Mouse (Mus musculus) right cerebral cortex, postnatal 14 days (tissue): Measurements from ENCODE around the gene Smoc1.

Source experiments
- DNase-seq: peaks from one replicate; pipeline ENCODE4 v3.0.0; 2022

Gene Smoc1

GRCm38 (mm10) chr12:81026277-81026994, at the start of gene Smoc1:
TSS of gene Smoc1 (plus strand) at chr12:81026808.
- DNase-seq: peak; percentile 73

GRCm38 (mm10) chr12:80982326-80982725, 44.3 kb upstream of the Smoc1 start:
- DNase-seq: peak; percentile 62

- DNase-seq: no peak
Measured at GRCm38 (mm10) chr12:80983695-80984094, 42.9 kb upstream of the Smoc1 start.

DNA sequence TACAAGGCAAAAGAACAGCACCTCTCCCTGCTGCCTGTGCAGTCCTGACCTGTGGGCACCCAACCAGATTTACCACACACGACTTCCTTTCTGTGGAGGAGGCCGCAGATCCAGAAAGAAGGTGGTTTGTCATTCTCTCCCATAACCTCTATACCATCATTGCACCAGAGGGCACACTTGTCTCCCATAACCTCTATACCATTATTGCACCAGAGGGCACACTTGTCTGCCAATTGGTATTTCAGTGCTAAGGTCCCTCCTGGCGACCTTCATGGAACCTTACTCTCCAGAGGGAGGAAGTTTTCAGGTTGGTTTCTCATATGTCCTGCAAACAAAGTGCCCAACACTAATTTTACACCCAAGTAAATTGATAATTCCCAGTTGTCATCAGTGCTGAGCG, 40.0 kb upstream of the Smoc1 start:
- no peak for DNase-seq

GRCm38 (mm10) chr12:80988286-80988685, 38.3 kb upstream of the Smoc1 start:
- DNase-seq: no peak

- DNase-seq: no peak
Measured at GRCm38 (mm10) chr12:80990901-80991445, 35.6 kb upstream of the Smoc1 start.

GRCm38 (mm10) chr12:80991806-80992205, 34.8 kb upstream of the Smoc1 start:
- no peak for DNase-seq

DNA sequence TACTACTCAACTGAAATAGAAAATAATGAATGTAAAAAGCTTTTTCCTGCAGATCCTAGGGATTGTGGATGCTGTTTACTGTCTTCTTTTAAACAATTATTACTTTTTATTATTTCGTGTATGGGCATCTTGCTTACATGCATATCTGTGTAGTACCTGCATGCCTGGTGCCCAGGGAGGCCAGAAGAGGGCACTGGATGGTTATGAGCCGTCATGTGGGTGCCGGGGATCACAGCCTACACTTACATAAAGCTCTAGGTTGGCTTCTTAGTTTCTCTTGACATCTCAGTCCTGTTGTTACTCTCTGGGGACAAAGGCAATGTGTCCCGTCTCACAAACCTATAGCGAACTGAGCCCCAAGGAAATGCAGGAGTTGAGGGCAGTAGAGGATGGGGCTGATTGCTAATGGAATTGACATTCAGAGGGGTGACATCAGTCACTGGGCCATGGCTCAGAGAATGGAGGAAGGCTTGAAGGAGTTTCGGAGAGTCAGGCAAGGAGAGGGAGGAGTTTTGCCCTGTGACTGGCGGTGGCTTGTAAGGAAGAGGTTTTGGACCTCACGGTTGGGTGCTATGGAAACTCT, 34.0 kb upstream of the Smoc1 start:
- no peak for DNase-seq

DNA sequence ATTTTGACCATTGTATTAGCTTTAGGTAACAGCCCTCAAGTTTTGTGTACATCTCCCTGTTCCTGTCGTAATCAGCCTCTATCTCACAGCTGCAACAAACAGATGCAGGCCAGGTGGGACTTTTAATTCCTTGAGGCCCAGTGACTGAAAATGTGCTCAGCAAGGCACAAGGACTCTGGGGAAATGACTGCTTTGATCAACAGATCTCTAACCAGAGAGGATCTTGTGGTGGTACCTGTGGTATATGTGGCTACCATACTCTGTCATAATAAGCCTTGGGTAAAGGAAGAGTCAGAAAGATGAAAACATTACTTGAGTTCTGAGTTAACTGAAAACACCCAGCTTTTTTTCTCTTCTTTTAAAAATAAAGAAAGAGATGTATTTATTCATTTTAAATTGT, 32.8 kb upstream of the Smoc1 start:
- no peak for DNase-seq

DNA sequence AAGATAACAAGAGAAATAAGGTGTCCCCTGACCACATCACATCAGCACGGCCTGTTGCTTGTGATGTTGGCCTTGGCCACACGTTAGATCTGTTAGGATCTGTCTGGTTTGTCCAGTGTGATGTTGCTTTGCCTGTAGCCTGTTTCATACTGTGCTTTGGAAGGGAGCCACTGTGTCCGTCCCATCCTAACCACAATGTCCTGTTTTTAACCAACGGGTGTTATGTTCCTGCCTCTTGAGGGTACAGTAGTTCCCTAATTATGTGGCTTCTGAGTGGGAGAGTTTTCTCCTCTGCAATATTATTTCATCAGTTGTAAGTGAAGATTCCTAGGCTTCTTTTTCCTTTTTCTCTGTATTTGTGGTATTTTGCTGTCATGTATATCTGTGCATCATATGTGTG, 31.3 kb upstream of the Smoc1 start:
- no peak for DNase-seq

DNA sequence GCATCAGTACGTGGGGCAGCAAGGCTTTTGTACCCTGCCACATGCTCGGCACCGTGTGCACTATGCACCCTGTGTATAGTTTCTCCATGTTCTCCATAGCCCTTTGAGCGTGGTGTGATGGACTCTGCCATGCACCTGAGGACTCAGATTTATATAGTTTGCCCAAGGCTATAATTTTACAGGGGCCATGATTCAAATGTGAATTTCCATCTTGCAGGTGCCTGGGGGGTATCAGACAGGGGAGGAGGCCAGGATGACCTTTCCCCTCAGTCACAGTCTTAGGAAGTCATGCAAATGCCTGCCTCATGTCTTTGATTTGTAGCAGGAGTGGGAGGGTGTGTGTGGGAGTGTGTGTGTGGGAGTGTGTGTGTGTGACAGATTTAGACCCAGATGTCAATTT, 29.0 kb upstream of the Smoc1 start:
- DNase-seq: no peak

DNA sequence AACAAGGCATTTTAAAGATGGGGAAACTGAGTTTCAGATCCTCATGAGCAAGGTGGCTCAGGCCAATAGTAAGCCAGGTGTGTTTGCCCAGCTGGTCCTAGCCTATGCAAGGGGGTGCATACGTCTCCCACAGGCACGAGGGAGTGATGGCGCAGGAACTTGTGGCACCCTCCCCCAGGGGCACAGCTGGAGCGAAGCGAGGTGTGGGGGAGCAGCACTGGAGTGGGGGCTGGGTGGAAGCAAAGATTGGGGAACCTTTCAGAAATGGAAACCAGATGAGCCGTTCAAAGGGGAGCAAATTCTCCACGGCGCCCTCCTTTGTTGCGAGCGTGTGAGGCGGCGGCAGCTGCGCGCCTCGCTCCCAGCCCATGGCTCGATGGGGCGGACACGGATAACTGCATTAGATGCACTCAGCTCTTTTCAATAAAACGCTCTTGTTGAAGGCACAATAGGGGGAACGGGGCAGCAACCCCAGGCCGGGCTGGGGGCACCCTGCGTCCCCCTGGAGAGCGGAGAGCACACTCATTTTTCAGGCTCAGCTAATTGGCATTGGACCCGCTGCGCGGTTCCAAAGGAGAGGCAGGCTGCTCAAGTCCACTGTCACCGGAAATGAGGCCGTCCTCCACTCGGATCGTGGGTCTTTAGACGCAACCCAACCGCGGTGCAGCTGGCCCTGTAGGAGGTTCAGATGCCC, 27.9 kb upstream of the Smoc1 start:
- no peak for DNase-seq

GRCm38 (mm10) chr12:81000924-81001323, 25.7 kb upstream of the Smoc1 start:
- DNase-seq: no peak

GRCm38 (mm10) chr12:81002841-81003635, 23.6 kb upstream of the Smoc1 start:
- DNase-seq: no peak

DNA sequence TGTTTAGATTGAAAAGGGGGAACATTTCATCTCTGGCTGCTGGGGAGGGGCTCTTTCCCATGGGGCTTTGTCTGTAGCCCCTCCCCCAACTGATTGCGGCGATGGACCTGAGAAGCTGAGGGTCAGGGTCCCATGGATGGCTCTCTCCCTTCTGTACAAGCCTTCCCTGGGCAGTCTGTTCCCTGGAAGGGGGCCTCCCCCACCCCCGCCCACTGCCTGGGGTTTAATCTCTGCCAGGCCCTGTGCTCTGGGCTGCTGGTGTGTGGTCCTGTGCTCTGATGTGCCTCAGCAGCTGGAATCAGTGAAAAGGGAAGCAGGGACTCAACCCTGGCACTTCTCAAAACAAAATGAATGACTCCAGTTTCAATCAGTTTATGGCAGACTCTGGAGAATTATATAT, 16.8 kb upstream of the Smoc1 start:
- no peak for DNase-seq

DNA sequence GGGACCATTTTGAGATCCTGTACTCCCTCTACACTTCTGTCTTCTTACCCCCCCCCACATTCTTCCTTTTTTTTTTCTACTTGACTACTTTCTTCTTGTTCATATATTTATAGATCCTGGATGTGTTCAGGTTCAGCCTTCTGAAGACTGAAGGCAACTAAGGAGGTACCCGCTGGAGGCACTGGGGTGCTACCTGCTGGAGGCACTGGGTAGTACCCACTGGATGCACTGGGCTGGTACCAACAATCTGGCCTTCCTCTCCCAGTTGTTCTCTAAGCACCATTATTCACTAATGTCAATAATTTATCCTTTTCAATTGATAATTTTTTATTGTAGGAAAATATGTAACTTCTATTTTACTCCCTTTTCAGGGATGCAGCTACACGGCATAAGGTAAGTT, 14.6 kb upstream of the Smoc1 start:
- DNase-seq: no peak

GRCm38 (mm10) chr12:81013496-81013895, 13.1 kb upstream of the Smoc1 start:
- no peak for DNase-seq

DNA sequence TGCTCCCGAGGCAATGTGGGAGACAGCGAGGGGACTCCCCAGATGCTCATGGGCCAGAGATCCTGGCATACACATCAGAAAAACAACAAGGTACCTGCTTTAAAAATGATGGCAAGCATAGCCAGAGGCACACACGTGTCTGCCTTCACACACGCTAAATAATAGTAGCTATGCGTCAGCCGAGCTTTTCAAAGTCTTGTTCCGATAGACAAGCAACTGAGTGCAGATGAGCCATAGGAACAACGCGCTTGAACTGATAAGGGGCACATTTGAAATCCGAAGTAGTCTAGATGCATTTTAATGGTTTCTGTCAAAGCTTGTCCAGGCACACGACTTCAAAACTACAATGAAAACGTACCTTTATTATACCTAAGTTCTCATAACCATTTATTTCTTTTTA, 9.0 kb upstream of the Smoc1 start:
- no peak for DNase-seq

GRCm38 (mm10) chr12:81018516-81019279, 7.9 kb upstream of the Smoc1 start:
- DNase-seq: no peak

- DNase-seq: no peak
Measured at GRCm38 (mm10) chr12:81019280-81019935, 7.2 kb upstream of the Smoc1 start.

GRCm38 (mm10) chr12:81024407-81024806, 2.2 kb upstream of the Smoc1 start:
- no peak for DNase-seq

- no peak for DNase-seq
Measured at GRCm38 (mm10) chr12:81024993-81025392, 1.6 kb upstream of the Smoc1 start.
